Mouse (Mus musculus): ENCODE results near the gene Hoxb4.

DNA sequence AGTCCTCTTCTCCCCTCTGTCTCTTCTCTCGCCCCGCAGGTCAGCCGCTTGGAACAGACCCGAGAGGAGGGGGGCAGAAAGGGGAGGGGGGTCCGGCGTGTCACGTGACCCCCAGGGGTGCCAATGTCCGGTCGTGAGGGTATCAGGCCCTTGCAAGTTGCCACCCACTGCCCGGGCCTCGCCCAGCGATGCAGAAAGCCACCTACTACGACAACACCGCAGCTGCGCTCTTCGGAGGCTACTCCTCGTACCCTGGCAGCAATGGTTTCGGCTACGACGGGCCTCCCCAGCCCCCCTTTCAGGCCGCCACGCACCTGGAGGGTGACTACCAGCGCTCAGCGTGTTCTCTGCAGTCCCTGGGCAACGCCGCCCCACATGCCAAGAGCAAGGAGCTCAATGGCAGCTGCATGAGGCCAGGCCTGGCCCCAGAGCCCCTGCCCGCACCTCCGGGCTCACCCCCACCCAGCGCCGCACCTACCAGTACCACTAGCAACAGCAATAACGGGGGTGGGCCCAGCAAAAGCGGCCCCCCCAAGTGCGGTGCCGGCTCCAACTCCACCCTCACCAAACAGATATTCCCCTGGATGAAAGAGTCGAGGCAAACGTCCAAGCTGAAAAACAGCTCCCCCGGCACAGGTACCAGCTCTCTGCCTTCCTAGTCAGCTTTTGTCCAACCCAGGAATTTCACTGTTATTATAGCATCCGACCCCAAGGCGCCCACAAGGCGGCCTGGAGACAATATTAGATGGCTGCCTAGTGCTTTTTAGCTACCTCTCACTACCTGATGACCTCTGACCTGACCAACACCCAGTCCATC lies 26.2 kb downstream of the Hoxb4 start:
- TF ChIP-seq TBP (conservative IDR thresholded peaks at IDR 0.05; ENCODE audit: low read depth, low read length) (no peak), POLR2AphosphoS2 (IDR thresholded peaks at IDR 0.05; ENCODE audit: low read depth, low read length) (no peak), CTCF (conservative IDR thresholded peaks at IDR 0.05 in 1 of 2, IDR thresholded peaks at IDR 0.05 in 1 of 2; ENCODE audit: low read depth in 2 of 2, low read length in 2 of 2) (no peak), EP300 (IDR thresholded peaks at IDR 0.05; ENCODE audit: low read length) (no peak), ZMIZ1 (IDR thresholded peaks at IDR 0.05; ENCODE audit: low read depth, low read length) (no peak), IRF4 (IDR thresholded peaks at IDR 0.05; ENCODE audit: low read depth, low read length) (no peak)
